Mouse (Mus musculus): Measurements from ENCODE around the gene Msgn1. TPM values are rescaled to one million over a fixed set of nuclear protein-coding genes. Genes with fewer than 3 reads are reported as not detected.
A peak's percentile ranks its signal among the peaks of the same experiment; 100 is the strongest.

Gene Msgn1
- total and polyA plus RNA-seq, 2 experiments from 2014 or later: not detected

- no peaks in the 10 kb centered on the region for H3K4me1 ChIP-seq (ENCODE audit: insufficient read depth)
- no peaks in the 10 kb centered on the region for H3K9me3 ChIP-seq (ENCODE audit: low read length)
- no peaks in the 10 kb centered on the region for H3K36me3 ChIP-seq (ENCODE audit: insufficient read depth)
- H3K27me3 ChIP-seq (ENCODE audit: insufficient read depth, low read length): no peaks in the 10 kb centered on the region
- no peak overlapping the region for H3K9ac ChIP-seq
- H3K27ac ChIP-seq (ENCODE audit: low read depth, low read length): no peak overlapping the region
- no peak overlapping the region for H3K4me2 ChIP-seq (ENCODE audit: low read depth)
- WGBS: 93% methylated on average over 12 of the region's 12 CpGs
- DNase-seq (no peak), ATAC-seq (no peak)
- H3K4me3 ChIP-seq (ENCODE audit: low read depth, low read length): no peak overlapping the region
- TF ChIP-seq CTCF (IDR thresholded peaks at IDR 0.05; ENCODE audit: low read depth): no peak
These were observed 8.1 kb downstream of the Msgn1 start for GRCm38 (mm10) chr12:11200711-11201110.

DNA sequence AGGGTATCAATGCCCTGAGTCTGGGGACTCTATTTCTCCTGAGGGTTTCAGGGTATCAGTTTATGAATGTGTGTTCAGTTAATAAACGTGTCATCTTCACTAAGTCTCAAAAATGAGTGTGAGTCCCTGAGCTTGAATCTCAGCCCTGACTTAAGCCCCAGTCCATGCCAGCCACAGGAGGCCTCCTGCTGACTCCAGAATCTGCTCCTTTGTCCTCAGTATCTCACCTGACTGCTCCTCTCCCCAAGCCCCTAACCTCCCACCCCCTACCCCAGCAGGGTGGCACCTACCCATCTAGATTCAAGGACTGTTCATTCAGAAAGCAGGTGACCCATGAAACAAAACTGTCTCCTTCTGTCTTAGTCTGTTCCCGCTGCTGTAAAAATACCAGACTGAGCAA, 10.2 kb downstream of the Msgn1 start:
- H3K9me3 ChIP-seq (ENCODE audit: low read length): no peaks in the 10 kb centered on the region
- no peak overlapping the region for H3K4me3 ChIP-seq (ENCODE audit: low read depth, low read length)
- no peak for DNase-seq
- 23% methylated on average over 2 of the region's 2 CpGs for WGBS
- no peaks in the 10 kb centered on the region for H3K27me3 ChIP-seq (ENCODE audit: insufficient read depth, low read length)
- TF ChIP-seq CTCF (IDR thresholded peaks at IDR 0.05; ENCODE audit: low read depth): no peak
- no peak overlapping the region for H3K27ac ChIP-seq (ENCODE audit: low read depth, low read length)
- H3K9ac ChIP-seq: no peak overlapping the region
- no peak overlapping the region for H3K4me2 ChIP-seq (ENCODE audit: low read depth)
- ATAC-seq: no peak
- H3K36me3 ChIP-seq (ENCODE audit: insufficient read depth): no peaks in the 10 kb centered on the region
- no peaks in the 10 kb centered on the region for H3K4me1 ChIP-seq (ENCODE audit: insufficient read depth)

GRCm38 (mm10) chr12:11198026-11198425, 10.7 kb downstream of the Msgn1 start:
- no peak for TF ChIP-seq CTCF (IDR thresholded peaks at IDR 0.05; ENCODE audit: low read depth)
- H3K27me3 ChIP-seq (ENCODE audit: insufficient read depth, low read length): no peaks in the 10 kb centered on the region
- no peaks in the 10 kb centered on the region for H3K4me1 ChIP-seq (ENCODE audit: insufficient read depth)
- WGBS: 8% methylated on average over 4 of the region's 4 CpGs
- H3K27ac ChIP-seq (ENCODE audit: low read depth, low read length): no peak overlapping the region
- no peak overlapping the region for H3K4me3 ChIP-seq (ENCODE audit: low read depth, low read length)
- DNase-seq (no peak), ATAC-seq (peak; percentile 38; the same call in 1 of the 2 replicates)
- H3K9ac ChIP-seq: no peak overlapping the region
- H3K9me3 ChIP-seq (ENCODE audit: low read length): no peaks in the 10 kb centered on the region
- no peaks in the 10 kb centered on the region for H3K36me3 ChIP-seq (ENCODE audit: insufficient read depth)
- H3K4me2 ChIP-seq (ENCODE audit: low read depth): no peak overlapping the region

DNA sequence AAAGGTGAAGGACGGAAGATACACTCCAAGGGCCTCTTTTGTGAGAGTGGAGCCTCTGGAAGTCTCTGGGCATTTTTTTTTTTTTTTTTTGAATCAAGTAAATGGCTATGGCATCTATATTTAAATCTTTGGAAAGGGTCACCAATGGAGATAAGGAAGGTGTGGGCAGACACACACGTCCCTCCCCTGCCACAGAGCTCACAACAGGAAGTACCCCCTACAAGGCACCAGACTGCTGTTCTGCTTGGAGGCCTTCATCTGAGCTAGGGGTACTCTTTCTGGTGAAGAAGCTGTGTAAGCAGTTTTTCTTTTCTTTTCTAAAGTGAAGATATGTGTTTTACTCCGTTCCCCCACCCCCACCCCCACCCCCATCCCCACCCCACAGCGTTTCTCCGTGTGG, 11.9 kb downstream of the Msgn1 start:
- ATAC-seq (no peak), DNase-seq (no peak)
- H3K27me3 ChIP-seq (ENCODE audit: insufficient read depth, low read length): no peaks in the 10 kb centered on the region
- no peak overlapping the region for H3K4me3 ChIP-seq (ENCODE audit: low read depth, low read length)
- no peak overlapping the region for H3K4me2 ChIP-seq (ENCODE audit: low read depth)
- H3K27ac ChIP-seq (ENCODE audit: low read depth, low read length): no peak overlapping the region
- 49% methylated on average over 5 of the region's 5 CpGs for WGBS
- H3K36me3 ChIP-seq (ENCODE audit: insufficient read depth): no peaks in the 10 kb centered on the region
- H3K9me3 ChIP-seq (ENCODE audit: low read length): no peaks in the 10 kb centered on the region
- TF ChIP-seq CTCF (IDR thresholded peaks at IDR 0.05; ENCODE audit: low read depth): no peak
- H3K9ac ChIP-seq: no peak overlapping the region
- H3K4me1 ChIP-seq (ENCODE audit: insufficient read depth): no peaks in the 10 kb centered on the region

DNA sequence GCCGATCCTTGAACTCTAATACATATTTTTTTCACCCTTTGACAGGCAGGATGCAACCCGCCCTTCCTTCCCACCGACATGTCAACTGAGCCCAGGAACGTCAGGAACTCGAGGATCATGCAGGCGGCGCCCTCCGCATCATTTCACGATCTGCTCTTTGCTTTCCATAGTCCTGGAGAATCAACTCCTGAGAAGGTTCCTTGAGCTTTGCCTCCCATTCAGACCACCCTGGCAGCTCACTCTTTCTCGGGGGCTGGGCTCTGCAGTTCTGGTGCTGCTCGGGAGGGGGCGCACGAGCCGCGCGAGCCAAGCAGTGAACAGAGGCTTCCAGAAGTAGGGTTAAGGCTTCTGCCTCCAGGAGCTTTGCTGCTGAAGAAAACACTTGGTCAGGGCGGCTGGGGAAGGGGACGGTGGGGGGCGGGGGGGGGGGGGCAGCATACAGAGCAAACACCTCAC, 12.6 kb downstream of the Msgn1 start:
- peak; percentile 86 for ATAC-seq
- peak; percentile 67 for DNase-seq
- Histone ChIP-seq H3K4me2 (ENCODE audit: low read depth) (peak overlapping the region; percentile 32), H3K9ac (no peak overlapping the region), H3K4me3 (ENCODE audit: low read depth, low read length) (no peak overlapping the region; the same call in 1 of the 2 replicates), H3K27ac (ENCODE audit: low read depth, low read length) (no peak overlapping the region), H3K9me3 (ENCODE audit: low read length) (no peaks in the 10 kb centered on the region), H3K27me3 (ENCODE audit: insufficient read depth, low read length) (no peaks in the 10 kb centered on the region), H3K4me1 (ENCODE audit: insufficient read depth) (no peaks in the 10 kb centered on the region), H3K36me3 (ENCODE audit: insufficient read depth) (no peaks in the 10 kb centered on the region)
- 9% methylated on average over 17 of the region's 19 CpGs for WGBS
- TF ChIP-seq CTCF (IDR thresholded peaks at IDR 0.05; ENCODE audit: low read depth): peak; percentile 80

- Histone ChIP-seq H3K27ac (ENCODE audit: low read depth, low read length) (no peak overlapping the region), H3K9me3 (ENCODE audit: low read length) (no peaks in the 10 kb centered on the region), H3K4me2 (ENCODE audit: low read depth) (no peak overlapping the region), H3K9ac (no peak overlapping the region), H3K4me1 (ENCODE audit: insufficient read depth) (no peaks in the 10 kb centered on the region), H3K27me3 (ENCODE audit: insufficient read depth, low read length) (no peaks in the 10 kb centered on the region), H3K36me3 (ENCODE audit: insufficient read depth) (no peaks in the 10 kb centered on the region), H3K4me3 (ENCODE audit: low read depth, low read length) (no peak overlapping the region)
- 88% methylated on average over 1 of the region's 1 CpGs for WGBS
- no peak for TF ChIP-seq CTCF (IDR thresholded peaks at IDR 0.05; ENCODE audit: low read depth)
- no peak for ATAC-seq
- DNase-seq: no peak
These were observed 13.7 kb downstream of the Msgn1 start for GRCm38 (mm10) chr12:11195031-11195430.

DNA sequence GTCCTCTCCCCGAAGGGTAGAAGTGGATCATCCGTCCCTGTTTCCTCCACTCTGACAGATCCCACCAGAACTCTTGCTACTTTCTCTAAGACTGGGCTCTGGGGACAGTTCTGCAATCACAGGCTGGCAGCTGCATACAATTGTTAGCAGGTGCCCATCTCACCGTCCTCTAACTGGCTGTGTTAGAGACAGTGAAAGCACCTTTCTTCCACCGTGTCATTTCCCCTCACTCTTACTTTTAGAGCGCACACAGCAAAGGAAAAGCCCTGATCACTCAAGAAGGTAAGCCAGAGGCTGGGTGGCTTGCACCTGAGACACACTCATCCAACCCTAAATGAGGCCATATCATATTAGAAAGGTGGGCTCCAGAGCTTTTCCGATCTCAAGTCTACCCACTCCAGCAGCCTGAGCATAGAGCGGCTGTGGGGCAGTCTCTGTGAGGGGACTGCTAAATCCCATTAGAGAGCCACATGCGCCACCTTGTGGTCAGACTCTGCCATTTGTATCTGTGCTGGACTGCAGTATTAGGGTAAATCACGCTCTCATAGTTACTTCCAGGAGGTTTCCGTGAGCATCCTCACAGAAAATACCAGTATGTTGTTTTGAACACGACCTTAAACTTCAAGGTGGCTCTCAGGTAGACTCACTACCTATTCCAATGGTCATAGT, 30.2 kb downstream of the Msgn1 start:
- peak; percentile 95 for ATAC-seq
- no peak overlapping the region for H3K27ac ChIP-seq (ENCODE audit: low read depth, low read length)
- no peak overlapping the region for H3K4me3 ChIP-seq (ENCODE audit: low read depth, low read length)
- 0 out of 2 replicates have a peak, but pooled peaks cover 2% of the 10 kb centered on the region for H3K4me1 ChIP-seq (ENCODE audit: insufficient read depth)
- 30% methylated on average over 11 of the region's 11 CpGs for WGBS
- H3K4me2 ChIP-seq (ENCODE audit: low read depth): peak overlapping the region; percentile 23; the same call in 1 of the 2 replicates
- no peaks in the 10 kb centered on the region for H3K36me3 ChIP-seq (ENCODE audit: insufficient read depth)
- DNase-seq: peak; percentile 94
- no peaks in the 10 kb centered on the region for H3K27me3 ChIP-seq (ENCODE audit: insufficient read depth, low read length)
- H3K9me3 ChIP-seq (ENCODE audit: low read length): no peaks in the 10 kb centered on the region
- peak; percentile 96 for TF ChIP-seq CTCF (IDR thresholded peaks at IDR 0.05; ENCODE audit: low read depth)
- no peak overlapping the region for H3K9ac ChIP-seq
